Mouse (Mus musculus) urinary bladder, postnatal 10 days (tissue): ENCODE measurements around the gene Olfr1215.
"Not testable (repeated sequence)": the region's sequence is repeated elsewhere in the genome, so short reads cannot be mapped to it uniquely, and the experiment has no call there.

Source experiments
- DNase-seq: peaks from one replicate; pipeline ENCODE4 v3.0.0; 2022; ENCODE audit warnings: low spot score

Gene Olfr1215

GRCm38 (mm10) chr2:89006873-89007272, at the start of gene Olfr1215:
TSS of gene Olfr1215 (minus strand) at chr2:89006973.
- no peak for DNase-seq

GRCm38 (mm10) chr2:89031965-89032364, 25.2 kb upstream of the Olfr1215 start, which contains the start of gene Olfr1217:
TSS of gene Olfr1217 (minus strand) at chr2:89032065.
- no peak for DNase-seq

- not testable (repeated sequence) for DNase-seq
These were observed 14.7 kb upstream of the Olfr1215 start for GRCm38 (mm10) chr2:89021436-89021835.

- DNase-seq, result no peak
These were observed 11.5 kb upstream of the Olfr1215 start, which contains the start of gene Olfr1216 for GRCm38 (mm10) chr2:89018240-89018639. TSS of gene Olfr1216 (minus strand) at chr2:89018340.

GRCm38 (mm10) chr2:88992553-88992952, 14.2 kb downstream of the Olfr1215 start, which contains the start of gene Olfr1214:
TSS of gene Olfr1214 (minus strand) at chr2:88992653.
- DNase-seq, result no peak

- DNase-seq, result no peak
These were observed 26.6 kb downstream of the Olfr1215 start, which contains the start of gene Gm13762 for GRCm38 (mm10) chr2:88980181-88980580. TSS of gene Gm13762 (minus strand) at chr2:88980281.

- DNase-seq, result no peak
These were observed 53.1 kb downstream of the Olfr1215 start, which contains the start of gene Olfr1212 for GRCm38 (mm10) chr2:88953669-88954068. TSS of gene Olfr1212 (plus strand) at chr2:88953969.
